Mouse (Mus musculus) telencephalon, adult 2 months (tissue): Measurements from ENCODE around the gene Isy1.
A peak's percentile ranks its signal among the peaks of the same experiment; 100 is the strongest.

Source experiments
- DNase-seq: peaks from one replicate; pipeline ENCODE4 v3.0.0-alpha.2; 2011; ENCODE audit warnings: low read depth, low spot score

Gene Isy1

DNA sequence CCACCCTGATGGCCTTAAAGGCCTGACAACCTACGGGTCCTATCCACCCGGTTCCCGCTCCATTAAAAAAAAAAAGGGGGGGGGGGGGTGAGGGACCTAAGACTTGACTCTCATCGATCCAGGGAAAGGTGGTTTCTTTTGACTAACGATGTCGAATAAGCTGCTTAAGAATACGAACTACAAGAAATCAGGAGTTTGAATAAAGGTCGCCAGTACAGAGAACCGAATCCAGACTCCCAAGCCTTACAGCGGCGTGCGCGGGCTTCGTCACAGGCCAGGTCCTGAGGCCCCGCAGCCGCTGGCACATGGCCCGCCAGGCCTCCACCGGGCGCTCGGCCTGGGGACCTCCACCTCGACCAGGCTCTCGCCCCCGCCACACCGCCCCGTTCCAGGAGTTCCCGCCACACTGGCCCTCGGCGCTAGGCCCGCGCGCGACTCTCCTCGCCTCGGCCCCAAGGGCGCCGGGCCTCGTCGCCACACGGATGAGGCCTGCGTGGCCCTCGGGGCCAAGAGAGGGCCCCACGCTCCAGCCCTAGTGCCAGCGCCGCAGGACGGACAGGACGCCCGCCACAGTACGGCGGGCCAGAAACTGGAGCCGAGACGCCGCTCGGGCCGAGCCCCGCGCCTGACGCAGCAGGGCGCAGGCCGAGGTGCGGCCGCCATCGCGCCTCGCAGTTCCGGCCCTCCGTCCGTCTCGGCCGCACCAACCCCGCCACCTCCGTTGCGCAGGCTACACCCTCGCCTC, 11.7 kb upstream of the Isy1 start:
- DNase-seq: no peak

DNA sequence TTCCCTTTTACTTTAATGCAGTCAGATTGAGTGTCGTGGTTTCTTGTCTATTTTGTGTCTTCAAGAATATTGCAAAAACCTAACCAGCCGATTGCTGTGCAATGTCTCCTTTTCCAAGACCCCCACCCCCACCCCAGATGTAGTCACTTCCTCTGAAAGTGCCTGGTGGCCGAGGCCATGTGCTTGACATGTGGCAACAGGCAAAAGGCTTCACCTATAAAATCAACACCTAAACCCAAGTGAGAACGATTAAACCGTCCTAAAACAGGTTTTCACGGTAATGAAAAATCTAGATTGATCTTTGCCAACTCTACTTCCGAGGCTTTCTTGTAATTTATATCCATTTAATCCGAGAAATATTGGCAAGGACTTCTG, 11.2 kb upstream of the Isy1 start:
- DNase-seq: no peak

DNA sequence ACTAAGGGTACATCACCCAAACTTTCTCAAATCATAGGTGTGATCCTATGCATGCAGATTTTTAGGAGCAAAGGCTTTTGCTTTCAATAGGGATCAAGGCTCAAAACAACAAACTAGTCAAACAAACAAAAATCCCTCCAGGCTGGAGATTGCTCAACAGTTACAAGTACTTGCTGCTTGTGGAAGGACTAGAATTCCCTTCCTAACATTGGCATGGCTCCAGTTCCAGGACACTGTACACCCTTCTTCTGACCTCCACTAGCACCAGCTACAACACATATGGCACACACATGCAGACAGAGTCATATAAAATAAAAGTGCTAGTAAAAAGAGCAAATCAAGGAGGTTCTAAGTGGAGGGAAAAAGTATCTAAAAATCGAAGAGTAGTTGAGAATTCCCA, 8.2 kb upstream of the Isy1 start:
- no peak for DNase-seq

DNA sequence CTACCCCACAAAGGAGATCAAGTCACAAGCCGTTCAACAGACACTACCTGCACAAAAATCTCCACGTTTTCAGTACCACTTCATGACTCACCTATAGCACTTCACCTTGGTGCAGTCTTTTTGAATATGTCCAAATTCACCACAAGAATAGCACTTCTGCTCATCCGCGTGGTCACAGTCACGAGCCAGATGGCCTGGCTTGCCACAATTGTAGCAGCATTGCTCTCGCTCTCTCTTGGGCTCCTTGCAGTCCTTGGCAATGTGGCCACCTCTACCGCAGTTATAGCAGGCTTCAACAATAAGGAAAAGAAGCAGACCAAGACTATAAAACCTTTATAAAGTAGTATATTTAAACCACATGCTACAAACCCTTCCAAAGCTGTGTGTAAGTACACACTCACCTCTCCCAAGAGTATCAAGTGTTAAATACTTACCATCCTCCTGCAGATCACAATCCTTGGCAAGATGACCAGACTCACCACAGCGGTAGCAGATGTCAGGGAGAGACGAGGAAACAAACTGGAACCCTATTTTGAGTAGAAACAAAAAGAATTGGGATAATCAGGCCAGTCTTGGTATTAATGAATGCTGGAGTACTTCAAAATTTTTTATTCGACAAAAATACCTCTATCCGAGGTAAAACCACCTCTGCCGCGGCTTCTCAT, 6.6 kb upstream of the Isy1 start:
- no peak for DNase-seq

DNA sequence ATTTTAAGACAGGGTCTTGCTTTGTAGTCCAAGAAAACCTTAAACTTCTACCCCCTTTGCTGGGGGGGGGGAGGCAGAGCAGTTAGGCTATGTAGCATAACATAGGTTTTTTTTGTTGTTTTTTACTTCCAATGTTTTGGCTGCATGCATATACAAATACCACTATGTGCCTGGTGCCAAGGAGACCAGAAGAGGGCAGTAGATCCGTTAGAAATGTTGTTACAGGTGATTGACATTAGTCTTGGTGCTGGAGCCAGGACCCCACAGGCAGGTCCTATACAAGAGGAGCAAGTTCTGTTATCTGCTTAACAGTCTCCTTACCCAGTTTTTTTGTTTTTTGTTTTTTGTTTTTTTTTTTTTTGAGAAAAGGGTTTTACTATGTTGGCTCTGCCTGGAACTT, 3.7 kb upstream of the Isy1 start:
- DNase-seq: no peak

DNA sequence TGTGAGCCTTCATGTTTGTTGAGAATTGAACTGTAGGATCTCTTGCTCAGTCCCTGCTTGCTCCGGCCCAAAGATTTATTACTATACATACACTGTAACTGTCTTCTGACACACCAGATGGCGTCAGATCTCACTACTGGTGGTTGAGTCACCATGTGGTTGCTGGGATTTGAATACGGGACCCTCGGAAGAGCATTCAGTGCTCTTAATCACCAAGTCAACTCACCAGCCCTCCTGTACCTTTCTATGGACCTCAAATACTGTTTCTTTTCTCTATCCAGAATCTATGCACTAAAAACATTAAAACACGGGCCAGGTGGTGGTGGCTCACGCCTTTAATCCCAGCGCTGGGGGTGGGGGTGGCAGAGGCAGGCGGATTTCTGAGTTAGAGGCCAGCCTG, 3.0 kb upstream of the Isy1 start:
- DNase-seq: no peak

DNA sequence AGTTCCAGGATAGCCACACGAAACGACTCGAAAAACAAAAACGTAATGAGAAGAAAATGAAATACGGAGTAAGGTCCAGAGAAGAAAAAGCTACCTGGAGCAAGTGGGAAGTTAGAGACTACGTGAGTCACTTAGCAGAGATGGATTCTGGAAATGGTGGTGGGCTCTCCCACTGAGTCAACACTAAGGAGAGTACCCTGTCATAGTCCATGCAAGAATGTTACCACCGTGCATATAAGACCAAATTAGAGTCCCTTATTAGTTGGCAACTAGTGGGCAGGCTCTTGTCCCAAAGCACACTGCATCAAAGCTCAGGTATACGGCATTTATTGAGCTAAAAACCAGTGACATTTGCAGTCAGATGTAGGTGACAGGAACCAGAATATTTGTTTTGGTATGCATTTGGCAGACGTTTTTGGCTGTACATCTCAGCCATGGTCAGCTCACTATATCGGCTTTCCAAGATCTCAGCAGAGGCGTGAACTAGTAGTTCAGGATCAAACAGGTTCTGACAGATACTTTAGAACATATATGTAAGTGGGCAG, 1.3 kb upstream of the Isy1 start:
- no peak for DNase-seq

DNA sequence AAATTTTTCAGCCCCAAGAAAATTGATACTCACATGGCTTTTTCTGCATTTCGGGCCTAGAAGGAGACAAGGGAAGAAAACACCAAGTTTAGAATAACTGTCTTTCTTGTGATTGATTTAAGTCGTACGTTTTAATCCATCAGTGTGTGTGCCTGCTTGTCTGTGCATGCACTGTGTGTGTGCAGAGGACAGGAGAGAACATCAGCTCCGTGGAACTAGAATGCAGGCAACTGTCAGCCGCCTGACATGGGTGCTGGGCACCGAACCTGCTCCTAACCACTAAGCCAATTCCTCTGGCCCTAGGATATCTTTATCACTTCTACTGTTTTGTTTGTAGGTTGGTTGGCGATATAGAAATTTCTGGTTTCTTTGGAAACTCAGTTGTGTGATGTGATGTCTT, 2.9 kb downstream of the Isy1 start, which contains the start of gene Gm45140:
Gene Gm45140 (minus strand): TSS at position 101 of the 400 bp plus-strand sequence.
- DNase-seq: no peak

DNA sequence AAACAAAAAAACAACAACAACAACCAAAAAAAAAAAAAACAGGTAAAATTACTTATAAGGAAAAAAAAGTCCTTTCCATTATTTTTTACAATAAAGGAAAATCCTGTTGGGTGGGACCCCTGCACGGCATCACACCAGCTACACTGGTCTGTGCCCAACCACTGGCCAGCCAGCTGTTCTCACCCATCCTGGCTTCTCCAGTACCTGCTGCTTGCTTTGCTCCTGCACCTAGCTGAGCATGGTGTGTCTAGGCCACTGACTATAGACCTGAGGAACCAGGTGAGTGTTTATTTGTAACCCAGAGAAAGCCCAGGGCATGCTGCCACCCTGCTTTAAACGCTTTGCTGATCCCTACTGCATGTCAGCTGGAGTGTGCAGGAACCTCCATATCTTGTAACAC, 18.2 kb downstream of the Isy1 start:
- no peak for DNase-seq

DNA sequence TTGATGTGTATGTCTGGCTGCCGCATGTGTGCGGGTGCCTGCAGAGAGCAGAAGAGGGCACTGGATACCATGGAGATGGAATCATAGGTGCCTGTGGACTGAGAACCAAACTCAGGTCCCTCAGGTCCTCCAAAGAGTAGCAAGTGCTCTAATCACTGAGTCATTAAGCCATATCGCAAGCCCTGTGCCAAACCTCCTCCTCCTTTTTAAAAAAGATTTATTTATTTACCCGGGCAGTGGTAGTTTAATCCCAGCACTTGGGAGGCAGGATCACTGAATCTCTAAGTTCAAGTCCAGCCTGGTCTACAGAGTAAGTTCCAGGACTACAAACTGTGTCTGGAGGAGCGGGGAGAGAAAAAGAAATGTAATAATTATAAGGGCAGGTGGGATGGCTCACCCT, 24.1 kb downstream of the Isy1 start:
- DNase-seq: no peak

DNA sequence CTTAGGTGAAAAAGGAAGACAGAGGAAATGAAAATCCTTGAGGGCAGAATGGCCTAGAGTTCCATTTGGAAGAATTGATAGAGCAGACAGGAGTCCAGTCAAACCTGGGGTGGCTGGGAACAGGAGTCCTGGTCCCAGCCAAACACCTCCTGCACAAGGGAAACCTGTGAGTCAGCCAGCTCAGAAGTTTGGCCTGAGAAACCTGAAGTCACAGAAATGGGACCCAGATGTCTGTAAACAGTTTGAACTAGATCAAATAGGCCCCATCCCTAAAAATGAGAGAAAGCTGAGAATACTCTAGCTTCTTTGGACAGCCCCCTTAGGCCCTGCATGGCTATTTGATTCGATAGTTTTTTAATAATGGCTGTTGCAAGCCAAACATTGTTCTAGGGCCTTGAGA, 25.9 kb downstream of the Isy1 start:
- no peak for DNase-seq

DNA sequence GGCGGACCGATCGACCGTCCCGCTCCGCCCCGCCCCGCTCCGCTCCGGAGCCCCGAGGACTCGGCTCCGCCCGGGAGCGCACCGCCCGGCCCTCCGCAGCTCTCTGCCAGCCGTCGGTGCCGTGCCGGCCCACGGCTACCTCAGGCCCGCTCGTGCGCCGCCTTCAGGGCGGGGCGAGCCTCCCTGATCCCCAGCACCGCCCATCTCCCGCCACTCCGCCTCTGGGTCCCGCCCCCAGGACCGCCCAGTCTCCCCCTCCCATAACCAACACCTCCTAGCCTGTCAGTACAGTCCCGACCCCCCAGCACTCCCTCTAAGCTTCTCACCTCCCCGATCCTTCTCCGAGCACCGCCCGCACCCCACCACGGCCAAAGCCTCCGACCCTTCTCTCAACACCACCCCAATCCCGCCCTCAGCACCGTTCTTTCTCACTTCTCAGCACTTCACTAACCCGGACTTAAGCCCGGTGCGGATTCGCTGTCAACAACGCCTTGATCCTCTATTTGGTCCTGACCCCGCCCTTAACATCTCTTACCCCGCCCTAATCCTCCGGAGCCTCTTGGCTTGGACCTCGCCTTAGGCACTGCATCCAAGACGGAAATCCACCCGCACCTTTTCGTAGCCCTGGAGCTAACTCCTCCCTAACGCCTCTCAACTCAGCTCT, 26.8 kb downstream of the Isy1 start, which contains the start of gene Rab43:
Gene Rab43 (minus strand): TSS at position 490 of the 664 bp plus-strand sequence.
- DNase-seq: peak; percentile 62

DNA sequence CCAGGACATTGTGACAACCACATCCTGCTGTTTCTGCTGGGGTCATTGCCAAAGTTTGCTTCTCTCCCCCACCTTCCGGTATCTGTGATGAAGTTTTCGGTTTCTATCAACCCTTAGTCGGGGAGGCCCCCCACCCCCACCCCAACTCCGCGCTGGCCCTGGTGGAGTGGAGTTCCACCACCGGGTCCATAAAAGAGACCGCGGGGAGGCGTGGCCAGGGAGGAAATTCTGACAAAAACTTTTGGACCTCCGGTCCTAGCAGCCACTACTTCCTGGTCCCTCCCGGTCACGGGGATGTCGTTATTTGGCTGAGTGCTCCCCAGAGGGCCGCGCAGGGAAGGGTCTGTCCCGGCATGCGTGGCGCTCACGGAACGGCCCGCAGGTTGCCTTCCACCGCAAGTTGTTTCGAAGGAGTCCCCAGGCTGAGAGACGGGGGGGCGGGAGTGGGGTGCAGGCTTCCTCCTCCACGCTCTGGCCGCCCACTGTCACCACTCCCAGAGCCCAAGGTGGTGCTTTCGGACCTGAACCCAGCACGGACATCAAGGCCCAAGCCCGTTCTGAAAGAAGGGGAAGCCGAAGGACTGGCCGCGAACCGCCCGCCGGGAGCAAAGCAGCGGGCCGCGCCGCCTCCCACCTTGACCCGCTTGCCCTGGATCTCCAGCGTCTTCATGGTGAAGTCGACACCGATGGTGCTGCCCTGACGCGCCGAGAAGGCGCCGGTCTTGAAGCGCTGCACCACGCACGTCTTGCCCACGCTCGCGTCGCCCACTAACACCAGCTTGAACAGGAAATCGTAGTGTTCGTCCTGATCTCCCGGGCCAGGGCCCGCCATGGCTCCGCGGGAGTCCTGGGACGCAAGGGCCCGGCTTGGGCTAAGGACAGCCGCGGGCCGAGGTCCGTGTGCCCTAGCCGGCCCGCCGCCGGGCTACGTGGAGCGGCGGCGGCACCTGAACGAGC, 27.6 kb downstream of the Isy1 start:
- DNase-seq: peak; percentile 21

DNA sequence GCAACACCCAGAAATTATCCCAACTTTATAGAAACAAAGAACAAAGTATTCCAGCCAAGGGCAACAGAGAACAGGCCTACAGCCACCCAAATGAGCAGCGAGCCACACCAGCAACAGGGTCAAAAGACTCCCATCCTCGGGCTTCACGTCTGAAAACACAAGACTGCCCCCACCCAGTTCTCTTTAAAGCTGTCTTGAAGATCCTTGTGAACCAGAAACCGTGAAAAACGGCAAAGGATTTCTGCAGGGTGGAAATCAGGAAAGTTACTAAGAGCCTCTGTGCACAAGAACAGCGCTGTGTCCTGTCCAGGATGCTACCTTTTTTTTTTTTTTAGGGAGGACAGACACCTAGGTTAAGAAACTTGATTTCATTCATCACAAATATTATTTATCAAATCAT, 28.3 kb downstream of the Isy1 start:
- DNase-seq: no peak

DNA sequence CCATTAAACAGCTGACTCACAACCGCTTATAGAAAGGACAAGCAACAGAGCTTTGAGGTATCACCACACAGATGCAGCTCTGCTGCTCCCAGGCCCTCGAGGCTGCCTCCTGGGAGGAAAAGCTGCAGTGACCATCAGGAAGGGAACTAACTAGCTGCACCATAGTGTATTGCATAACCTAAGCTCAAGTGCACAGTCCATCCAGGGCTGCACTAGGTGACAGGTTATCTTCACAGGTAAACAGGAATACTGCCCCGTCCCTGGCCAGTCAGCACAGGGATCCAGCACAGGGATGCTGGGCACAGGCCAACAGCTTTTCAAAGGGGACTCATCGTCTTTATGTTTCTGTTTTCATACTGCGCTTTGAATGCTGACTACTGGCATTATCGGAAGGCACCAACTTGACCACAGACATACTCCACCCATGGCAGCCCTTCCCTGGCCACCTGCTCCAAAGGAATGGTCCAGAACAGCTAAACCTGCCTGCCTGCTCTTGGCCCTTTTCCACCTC, 28.9 kb downstream of the Isy1 start:
- no peak for DNase-seq

DNA sequence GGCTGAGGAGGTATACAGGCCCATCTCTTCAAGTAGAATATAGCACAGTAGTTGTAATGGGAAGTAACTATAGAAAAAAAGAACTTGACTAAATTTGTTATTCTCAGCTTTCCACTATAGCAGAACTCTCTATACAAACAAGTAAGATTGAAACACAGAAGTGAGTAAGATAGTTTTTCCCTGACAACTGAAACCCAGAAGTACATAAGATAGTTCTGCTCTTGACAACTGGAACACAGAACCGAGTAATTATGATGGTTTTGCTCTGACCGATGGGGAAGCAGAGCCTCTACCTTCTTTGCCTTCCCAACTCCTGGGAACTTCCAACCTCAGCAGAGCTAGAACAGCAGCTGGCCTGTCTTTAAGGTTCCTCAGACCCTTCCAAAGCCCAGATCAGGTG, 29.5 kb downstream of the Isy1 start:
- no peak for DNase-seq

DNA sequence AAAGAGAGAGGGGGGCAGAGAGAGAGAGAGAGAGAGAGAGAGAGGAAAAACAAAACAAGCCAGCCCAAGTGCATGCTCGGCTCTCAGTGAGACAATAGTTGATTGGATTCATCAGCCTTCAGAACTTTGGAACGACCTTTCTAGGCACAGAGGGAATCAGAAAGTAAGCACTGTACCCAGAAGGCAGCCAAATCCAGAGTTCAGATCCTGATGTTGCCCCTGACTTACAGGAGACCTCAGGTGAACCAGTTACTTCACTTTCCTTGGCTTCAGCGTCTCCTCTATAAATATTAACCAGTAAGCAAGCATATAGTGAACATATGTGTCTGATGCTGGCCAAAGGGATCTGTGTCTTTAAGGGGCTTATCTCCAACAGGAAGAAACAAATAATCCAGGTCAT, 30.1 kb downstream of the Isy1 start:
- DNase-seq: no peak

DNA sequence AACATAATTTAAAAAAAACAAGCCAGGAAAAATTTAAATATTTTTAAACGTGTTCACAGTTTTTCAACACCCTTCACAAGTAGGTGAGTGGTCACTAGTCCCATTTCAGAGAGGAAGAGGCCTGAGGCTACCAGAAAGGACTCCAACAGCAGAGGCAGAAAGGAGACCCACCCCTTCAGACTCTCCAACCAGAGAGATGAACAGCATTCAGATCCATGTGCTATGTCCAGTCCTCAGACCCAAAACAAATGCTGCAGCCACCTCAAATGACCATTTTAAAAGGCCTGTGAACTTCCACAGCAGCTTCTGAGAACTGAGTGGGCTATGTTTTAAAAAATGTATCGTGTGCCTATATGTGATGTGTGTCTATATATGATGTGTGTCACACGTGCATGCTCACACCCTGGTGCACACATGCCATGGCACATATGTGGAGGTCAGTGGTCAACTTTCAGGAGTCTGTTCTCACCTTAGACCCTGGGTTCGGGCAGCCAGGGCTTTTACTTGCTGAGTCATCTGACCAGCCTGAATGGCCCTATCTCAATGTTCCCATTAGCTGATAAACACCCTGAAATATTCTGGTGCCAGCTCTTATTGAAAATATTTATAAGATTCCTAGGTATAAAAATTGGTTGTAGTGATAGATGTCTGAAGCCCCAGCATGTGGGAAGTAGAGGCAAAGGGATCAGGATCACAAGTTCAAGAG, 30.7 kb downstream of the Isy1 start:
- DNase-seq: no peak

DNA sequence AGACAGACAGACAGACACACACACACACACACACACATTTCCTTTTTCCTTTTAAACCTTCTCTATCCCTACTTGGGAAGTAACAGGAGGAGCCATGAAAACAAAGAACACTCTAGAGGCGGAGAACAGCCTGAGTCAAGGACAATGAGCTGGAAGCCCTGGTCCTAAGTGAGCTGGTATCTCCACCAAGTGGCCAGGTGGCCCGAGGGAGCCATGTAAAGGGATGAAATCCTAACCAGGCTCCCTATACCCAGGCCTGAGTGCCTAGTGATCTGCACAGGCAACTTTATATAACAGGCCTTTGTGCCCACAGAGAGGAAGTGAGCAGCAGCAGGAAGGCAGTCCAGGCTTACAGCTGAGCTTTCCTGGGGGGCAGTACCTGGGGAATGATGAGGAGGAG, 31.7 kb downstream of the Isy1 start:
- DNase-seq: no peak

DNA sequence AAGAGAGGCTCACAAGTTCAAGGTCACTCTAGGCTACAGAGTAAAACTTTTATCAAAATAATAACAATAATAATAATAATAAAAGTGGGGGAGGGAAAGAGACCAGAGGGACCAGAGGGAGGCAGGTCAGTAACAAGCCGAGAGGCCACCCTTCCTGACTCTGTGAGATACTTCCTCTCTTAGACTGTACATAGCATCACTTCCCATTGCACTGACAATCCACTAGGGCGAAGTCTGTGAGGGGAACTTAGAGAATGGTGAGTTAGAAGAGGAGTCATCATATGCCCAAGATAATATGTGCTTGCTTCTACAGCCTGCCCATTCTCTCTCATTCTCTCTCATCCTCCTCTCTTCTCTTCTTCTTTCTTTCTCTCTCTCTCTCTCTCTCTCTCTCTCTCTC, 32.6 kb downstream of the Isy1 start:
- DNase-seq: no peak

DNA sequence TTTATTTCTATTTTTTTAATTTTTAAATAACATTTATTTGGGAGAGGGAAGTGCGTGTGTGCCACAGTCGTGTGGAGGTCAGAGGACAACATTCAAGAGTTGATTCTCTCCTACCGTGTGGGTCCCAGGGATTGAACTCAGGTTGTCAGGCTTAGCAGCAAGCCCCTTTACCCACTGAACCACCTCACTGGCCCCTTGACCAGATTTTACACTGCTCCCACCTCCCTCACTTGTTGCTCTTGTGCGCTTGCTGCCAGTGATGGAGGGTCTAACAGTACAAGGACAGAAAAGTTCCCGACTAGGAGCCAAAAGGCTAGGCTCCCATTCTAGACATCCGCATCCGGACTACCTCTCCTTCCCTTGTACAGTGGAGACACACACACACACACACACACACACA, 33.1 kb downstream of the Isy1 start:
- DNase-seq: no peak
